Mouse (Mus musculus) megakaryocyte, embryonic 14.5 days (primary cell): ENCODE measurements around the gene Mrs2.

ENCODE experiments used
- FLI1 ChIP-seq: IDR thresholded peaks from 2 replicates; pipeline ENCODE4 v1.6.1; 2012; ENCODE audit warnings: low read length, inconsistent platforms, mixed read lengths
- GATA1 ChIP-seq: IDR thresholded peaks from 3 replicates; pipeline ENCODE4 v1.6.1; 2012; ENCODE audit warnings: mixed read lengths, low read length, inconsistent platforms, borderline replicate concordance

DNA sequence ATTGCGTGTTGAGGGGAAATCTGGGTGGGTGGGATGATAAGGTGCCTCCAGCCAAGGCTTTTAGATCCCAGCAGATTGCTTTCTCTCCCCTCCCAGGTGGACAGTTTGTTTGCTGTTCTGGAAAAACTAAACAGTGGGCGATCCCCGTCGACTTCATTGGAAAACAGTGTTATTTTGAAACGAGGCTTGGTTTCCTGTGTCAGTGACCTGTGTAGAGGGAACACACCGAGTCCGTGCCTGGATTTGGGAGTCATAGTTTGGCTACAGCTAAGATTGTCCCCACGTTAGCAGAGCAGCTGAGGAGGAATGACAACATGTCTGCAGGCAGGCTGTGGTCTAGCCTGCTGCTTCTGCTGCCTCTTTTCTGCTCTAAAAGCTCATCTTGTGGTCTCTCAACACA lies 76.9 kb downstream of the Mrs2 start:
- no peak for TF ChIP-seq GATA1
- no peak for TF ChIP-seq FLI1
